Comparison of ENCODE assay signal across 8 mouse cellular contexts in the genomic region with DNA sequence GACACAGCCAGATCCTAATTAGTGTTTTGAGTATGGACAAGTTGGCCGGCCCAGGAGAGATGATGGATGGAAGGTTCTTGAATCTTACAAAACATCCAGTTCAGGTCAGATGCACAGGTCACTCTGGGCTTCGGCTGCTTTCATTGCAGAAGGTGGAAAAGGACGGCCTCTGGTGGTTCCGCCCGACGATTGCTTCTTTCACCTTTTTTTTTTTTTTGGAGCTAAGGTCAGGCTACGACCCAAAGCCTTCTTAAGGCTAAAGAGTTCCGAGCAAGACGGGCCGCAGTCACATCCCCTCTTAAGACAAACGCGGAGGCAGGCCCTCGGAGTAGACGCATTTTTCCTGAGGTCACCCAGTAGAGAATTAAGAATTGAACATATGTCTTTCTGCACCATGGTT. TPM values are rescaled to one million over a fixed set of nuclear protein-coding genes. Genes with fewer than 3 reads are reported as not detected.
A peak's percentile ranks its signal among the peaks of the same experiment; 100 is the strongest.
DNase-seq lines count a peak whose midpoint lies in the region; ATAC-seq and TF ChIP-seq lines count a peak whose summit lies in the region.

No protein-coding gene starts in this region.

- peak overlapping the region; percentile 59 for H3K27ac ChIP-seq in ES-Bruce4 (ENCODE audit: insufficient read depth, low read length)
- no peak overlapping the region for H3K27ac ChIP-seq in embryonic facial prominence, embryonic 12.5 days
- peak overlapping the region; percentile 96 for H3K27ac ChIP-seq in kidney, adult 2 months (ENCODE audit: insufficient read depth, low read depth, low read length)
- H3K27ac ChIP-seq in neural tube, embryonic 14.5 days (ENCODE audit: low read depth, low read length): peak overlapping the region; percentile 78

- no peak for TF ChIP-seq EP300 in ES-Bruce4 (IDR thresholded peaks at IDR 0.05; ENCODE audit: insufficient read depth, low read depth, low read length)

- no peaks in the 10 kb centered on the region for H3K27me3 ChIP-seq in ES-Bruce4 (ENCODE audit: control insufficient read depth, insufficient read depth, low read length, poor library complexity, severe bottlenecking)
- no peaks in the 10 kb centered on the region for H3K27me3 ChIP-seq in embryonic facial prominence, embryonic 12.5 days
- no peaks in the 10 kb centered on the region for H3K27me3 ChIP-seq in kidney, adult 2 months (replicated peaks; ENCODE audit: control insufficient read depth, insufficient read depth, low read length)
- no peaks in the 10 kb centered on the region for H3K27me3 ChIP-seq in neural tube, embryonic 14.5 days (ENCODE audit: control insufficient read depth, insufficient read depth, low read length)

- no peaks in the 10 kb centered on the region for H3K9me3 ChIP-seq in ES-Bruce4 (replicated peaks; ENCODE audit: control insufficient read depth, insufficient read depth, low read length, poor library complexity, severe bottlenecking)
- no peaks in the 10 kb centered on the region for H3K9me3 ChIP-seq in embryonic facial prominence, embryonic 12.5 days
- H3K9me3 ChIP-seq in neural tube, embryonic 14.5 days (ENCODE audit: control insufficient read depth, low read length): no peaks in the 10 kb centered on the region

- peaks cover 2% of the 10 kb centered on the region for H3K4me1 ChIP-seq in ES-Bruce4 (ENCODE audit: control insufficient read depth, insufficient read depth, low read length)
- peaks cover 10% of the 10 kb centered on the region for H3K4me1 ChIP-seq in embryonic facial prominence, embryonic 12.5 days
- H3K4me1 ChIP-seq in kidney, adult 2 months (ENCODE audit: control insufficient read depth, insufficient read depth, low read length): peaks cover 9% of the 10 kb centered on the region; the same call in 1 of the 2 replicates
- H3K4me1 ChIP-seq in lung, adult 2 months (ENCODE audit: control insufficient read depth, insufficient read depth, low read length): peaks cover 6% of the 10 kb centered on the region
- H3K4me1 ChIP-seq in neural tube, embryonic 14.5 days (ENCODE audit: control insufficient read depth, insufficient read depth, low read length): peaks cover 6% of the 10 kb centered on the region

- no peak for ATAC-seq in embryonic facial prominence, embryonic 12.5 days (ENCODE audit: insufficient number of reproducible peaks, insufficient read depth, low FRiP score, low TSS enrichment)
- ATAC-seq in neural tube, embryonic 14.5 days (ENCODE audit: low read depth): peak; percentile 35

- peak; percentile 85 for DNase-seq in adrenal gland, postnatal 14 days
- DNase-seq in heart, adult 9 months (ENCODE audit: low spot score in 2 of 2): peak; percentile 44 to 57
- DNase-seq in kidney, adult 2 months: peak; percentile 84
- peak; percentile 54 for DNase-seq in lung, adult 2 months
- peak; percentile 73 for DNase-seq in yolk sac, embryonic 10.5 days (ENCODE audit: low spot score)

- peak overlapping the region; percentile 76 for H3K4me2 ChIP-seq in embryonic facial prominence, embryonic 12.5 days (replicated peaks)
- H3K4me2 ChIP-seq in neural tube, embryonic 14.5 days (ENCODE audit: low read depth, low read length): peak overlapping the region; percentile 72

- H3K9ac ChIP-seq in ES-Bruce4 (ENCODE audit: low read depth, poor library complexity, severe bottlenecking): peak overlapping the region; percentile 62
- peak overlapping the region; percentile 25; the same call in 1 of the 2 replicates for H3K9ac ChIP-seq in embryonic facial prominence, embryonic 12.5 days
- peak overlapping the region; percentile 64 for H3K9ac ChIP-seq in neural tube, embryonic 14.5 days (replicated peaks; ENCODE audit: low read depth, low read length)

- no peaks in the 10 kb centered on the region for H3K36me3 ChIP-seq in ES-Bruce4 (ENCODE audit: control insufficient read depth, insufficient read depth, low read length, poor library complexity, severe bottlenecking)
- peaks cover 8% of the 10 kb centered on the region; the same call in 1 of the 2 replicates for H3K36me3 ChIP-seq in embryonic facial prominence, embryonic 12.5 days
- H3K36me3 ChIP-seq in kidney, adult 2 months (ENCODE audit: control insufficient read depth, insufficient read depth, low read length): no peaks in the 10 kb centered on the region
- H3K36me3 ChIP-seq in neural tube, embryonic 14.5 days (ENCODE audit: control insufficient read depth, insufficient read depth, low read length): no peaks in the 10 kb centered on the region

- WGBS in embryonic facial prominence, embryonic 12.5 days: under 1% methylated on average over 14 of the region's 14 CpGs
- under 1% methylated on average over 14 of the region's 14 CpGs for WGBS in kidney, adult 2 months
- WGBS in lung, adult 2 months: under 1% methylated on average over 14 of the region's 14 CpGs
- WGBS in neural tube, embryonic 14.5 days: under 1% methylated on average over 14 of the region's 14 CpGs

- no peak for TF ChIP-seq POLR2A in ES-Bruce4 (IDR thresholded peaks at IDR 0.05; ENCODE audit: insufficient read depth, low read length)
- no peak for TF ChIP-seq POLR2A in kidney, adult 2 months (IDR thresholded peaks at IDR 0.05; ENCODE audit: low read depth, low read length)
- 0 out of 2 replicates have a peak, but pooled peaks have one; percentile 8 for TF ChIP-seq POLR2A in lung, adult 2 months (IDR thresholded peaks at IDR 0.05; ENCODE audit: borderline replicate concordance, extremely low read depth, low read depth, low read length)

- H3K4me3 ChIP-seq in ES-Bruce4 (ENCODE audit: low read depth, low read length): peak overlapping the region; percentile 84
- peak overlapping the region; percentile 65 for H3K4me3 ChIP-seq in embryonic facial prominence, embryonic 12.5 days
- peak overlapping the region; percentile 52 for H3K4me3 ChIP-seq in kidney, adult 2 months (ENCODE audit: insufficient read depth, low read depth, low read length)
- H3K4me3 ChIP-seq in lung, adult 2 months (replicated peaks; ENCODE audit: extremely low read depth, low read depth, low read length): peak overlapping the region; percentile 72
- peak overlapping the region; percentile 42 for H3K4me3 ChIP-seq in neural tube, embryonic 14.5 days (ENCODE audit: low read depth, low read length)

- peak; percentile 55 for TF ChIP-seq CTCF in ES-Bruce4 (IDR thresholded peaks at IDR 0.05; ENCODE audit: low read depth, low read length)
- peak; percentile 81 for TF ChIP-seq CTCF in kidney, adult 2 months (conservative IDR thresholded peaks at IDR 0.05; ENCODE audit: insufficient read depth, insufficient read length, low read depth, low read length)
- peak; percentile 79 for TF ChIP-seq CTCF in lung, adult 2 months (IDR thresholded peaks at IDR 0.05; ENCODE audit: insufficient read depth, low read length)

RNA-seq across cellular contexts. Expression of gene Poc1a, which starts 0.5 kb away (rescaled TPM):
- 24.1 and 24.3 TPM in 2 replicates for polyA plus RNA-seq in ES-Bruce4 (2011; ENCODE audit: insufficient read depth, insufficient read length, low read depth, missing spikeins)
- total RNA-seq in adrenal gland, postnatal 14 days (2021): 7.9 and 8.3 TPM in 2 replicates
- 25.7 and 27.9 TPM in 2 replicates for polyA plus RNA-seq in embryonic facial prominence, embryonic 12.5 days (2016; fragmentation: Nextera tagmentation; extraction: Ambion mirVana)
- 5.8 and 6.1 TPM in 2 replicates for polyA plus RNA-seq in kidney, adult 2 months (2012; rRNA removed)
- polyA plus RNA-seq in lung, adult 2 months (2012; rRNA removed): 5.7 and 7.9 TPM in 2 replicates
- polyA plus RNA-seq in neural tube, embryonic 14.5 days (2014; fragmentation: Nextera tagmentation; extraction: Ambion mirVana): 4.5 and 5.8 TPM in 2 replicates

RNA-seq across cellular contexts. Expression of gene Alas1, which starts 31.9 kb away (rescaled TPM):
- 39.8 and 41.9 TPM in 2 replicates for polyA plus RNA-seq in ES-Bruce4 (2011; ENCODE audit: insufficient read depth, insufficient read length, low read depth, missing spikeins)
- 1,325 and 1,932 TPM in 2 replicates for total RNA-seq in adrenal gland, postnatal 14 days (2021)
- 97.8 and 107 TPM in 2 replicates for polyA plus RNA-seq in embryonic facial prominence, embryonic 12.5 days (2016; fragmentation: Nextera tagmentation; extraction: Ambion mirVana)
- 315 and 343 TPM in 2 replicates for polyA plus RNA-seq in kidney, adult 2 months (2012; rRNA removed)
- 443 and 458 TPM in 2 replicates for polyA plus RNA-seq in lung, adult 2 months (2012; rRNA removed)
- 99.7 and 104 TPM in 2 replicates for polyA plus RNA-seq in neural tube, embryonic 14.5 days (2014; fragmentation: Nextera tagmentation; extraction: Ambion mirVana)

RNA-seq across cellular contexts. Expression of gene Tlr9, which starts 58.0 kb away (rescaled TPM):
- polyA plus RNA-seq in ES-Bruce4 (2011; ENCODE audit: insufficient read depth, insufficient read length, low read depth, missing spikeins): not detected in 2 replicates
- total RNA-seq in adrenal gland, postnatal 14 days (2021): 1.3 and 3.8 TPM in 2 replicates
- polyA plus RNA-seq in embryonic facial prominence, embryonic 12.5 days (2016; fragmentation: Nextera tagmentation; extraction: Ambion mirVana): not detected in 2 replicates
- polyA plus RNA-seq in kidney, adult 2 months (2012; rRNA removed): 2.0 and 4.2 TPM in 2 replicates
- polyA plus RNA-seq in lung, adult 2 months (2012; rRNA removed): 6.0 and 6.4 TPM in 2 replicates
- polyA plus RNA-seq in neural tube, embryonic 14.5 days (2014; fragmentation: Nextera tagmentation; extraction: Ambion mirVana): 0.08 and 0.09 TPM in 2 replicates
